Mouse (Mus musculus) kidney, adult 18-20 months (tissue): ENCODE measurements around the gene Med24.

Source experiments
- DNase-seq: peaks from one replicate; pipeline ENCODE4 v3.0.0; 2021

Gene Med24

DNA sequence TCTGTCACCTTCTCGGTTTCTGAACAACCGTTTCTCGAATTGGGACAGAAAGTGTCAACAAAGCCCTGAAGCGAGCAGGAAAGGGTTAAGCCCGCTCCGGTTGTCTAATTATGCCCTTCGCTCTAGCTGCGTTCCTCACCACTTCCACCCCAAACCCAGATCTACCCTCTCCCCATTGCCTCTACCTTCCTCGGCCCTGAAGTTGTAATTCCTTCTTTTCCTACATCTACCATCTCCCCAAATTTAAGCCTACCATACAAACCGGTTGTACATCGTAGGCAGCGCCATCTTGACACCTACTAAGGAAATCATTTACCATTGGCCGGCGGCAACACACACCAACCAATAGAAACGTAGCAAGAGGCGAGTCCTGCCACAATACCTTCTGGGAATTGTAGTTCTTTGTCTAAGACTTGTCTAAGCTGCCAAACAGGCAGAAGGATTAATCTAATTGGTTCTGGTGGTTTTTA, at the start of gene Med24:
Gene Med24 (minus strand): TSS at position 317 of the 470 bp plus-strand sequence.
- DNase-seq, result peak; percentile 89

DNA sequence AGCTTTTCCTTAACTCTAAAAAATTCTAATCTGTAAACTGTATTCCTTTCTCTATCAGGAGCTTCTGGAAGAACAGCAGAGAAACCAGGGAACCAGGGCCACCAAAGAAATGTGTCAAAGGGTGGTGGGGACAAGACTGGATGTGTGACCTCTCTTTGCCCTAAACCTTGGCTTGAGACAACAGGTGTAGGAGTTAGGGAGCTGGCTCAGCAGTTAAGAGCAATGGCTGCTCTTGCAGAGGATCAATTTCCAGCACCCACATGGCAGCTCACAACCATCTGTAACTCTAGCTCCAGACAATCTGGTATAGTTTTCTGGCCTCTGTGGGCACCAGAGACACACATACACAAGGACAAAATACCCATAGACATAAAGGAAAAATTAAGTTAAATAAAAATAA, 48.7 kb upstream of the Med24 start:
- DNase-seq, result no peak

DNA sequence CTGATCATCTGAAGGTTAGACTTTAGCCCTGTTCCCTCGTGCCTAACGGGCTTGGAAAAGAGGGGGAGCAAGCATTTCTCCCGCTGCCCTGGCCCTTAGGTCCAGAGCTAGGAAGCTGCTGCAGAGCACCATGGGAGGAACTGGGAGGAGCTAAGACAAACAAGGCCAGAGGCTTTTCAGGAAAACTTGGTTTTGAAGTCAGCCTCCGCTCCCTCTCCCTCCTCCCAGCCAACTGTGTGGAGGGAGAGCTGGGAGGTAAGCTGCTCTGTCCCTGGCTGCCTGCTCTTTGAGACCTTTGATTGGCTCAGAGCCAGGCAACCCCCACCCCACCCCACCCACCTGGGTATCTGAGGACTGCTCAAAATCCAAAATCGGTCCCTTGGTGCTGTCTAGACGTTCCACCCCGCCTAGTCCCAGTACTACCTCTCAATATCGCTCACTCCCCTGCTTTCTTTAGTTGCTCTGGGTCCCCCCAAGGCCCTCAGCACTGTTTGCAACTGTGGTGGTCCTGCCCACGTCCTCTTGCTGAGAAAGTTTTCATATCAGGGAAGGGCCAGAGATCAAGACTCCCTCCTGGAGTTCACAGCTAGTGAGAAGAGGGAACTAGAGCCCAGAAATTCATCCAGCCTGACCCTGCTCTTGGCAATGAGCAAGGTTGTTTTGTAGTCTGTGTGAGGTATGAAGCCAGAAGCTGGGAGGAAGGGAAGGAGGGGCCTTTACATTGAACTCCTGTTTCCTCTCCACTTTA, 47.8 kb upstream of the Med24 start:
- DNase-seq, result peak; percentile 80

- DNase-seq, result no peak
These were observed 47.0 kb upstream of the Med24 start for GRCm38 (mm10) chr11:98776052-98776764.

- DNase-seq, result peak; percentile 100
These were observed 46.3 kb upstream of the Med24 start for GRCm38 (mm10) chr11:98775348-98776051.

GRCm38 (mm10) chr11:98774582-98775347, 45.5 kb upstream of the Med24 start, which contains the start of gene Nr1d1:
Nr1d1 (minus strand) TSS chr11:98775333.
- no peak for DNase-seq

DNA sequence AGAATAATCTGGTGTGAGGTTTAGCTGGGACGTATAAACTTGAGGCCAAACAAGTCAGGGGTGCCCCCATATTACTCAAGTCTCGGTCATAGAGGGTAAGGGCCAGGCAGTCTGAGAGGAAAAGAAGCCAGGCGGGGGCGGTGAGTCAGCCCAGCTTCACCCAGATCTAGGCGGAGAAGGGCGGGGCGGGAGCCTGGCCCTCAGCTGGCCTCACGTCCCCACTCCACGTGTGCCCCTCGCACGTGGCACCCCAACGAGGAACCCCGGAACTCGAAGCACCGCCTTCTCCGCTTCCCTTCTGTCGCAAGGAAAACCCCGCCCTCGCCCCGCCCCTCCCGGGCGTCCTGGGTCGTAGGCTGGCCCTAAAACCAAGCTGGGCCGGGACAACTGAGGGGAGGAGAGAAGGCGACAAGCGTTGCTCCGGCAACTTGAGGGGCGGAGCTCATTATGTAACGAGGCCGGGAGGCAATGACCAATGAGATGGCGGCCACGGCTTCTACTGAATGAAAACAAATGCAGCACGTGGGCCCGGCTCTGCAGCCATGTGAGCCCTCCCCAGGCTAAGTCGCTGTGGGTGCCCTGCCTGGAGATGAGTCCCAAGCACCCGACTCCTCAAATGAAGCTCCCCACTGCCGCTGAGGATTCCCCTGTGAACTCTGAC, 44.5 kb upstream of the Med24 start:
- peak; percentile 100 for DNase-seq

GRCm38 (mm10) chr11:98772667-98773171, 43.5 kb upstream of the Med24 start:
- peak; percentile 79 for DNase-seq

DNA sequence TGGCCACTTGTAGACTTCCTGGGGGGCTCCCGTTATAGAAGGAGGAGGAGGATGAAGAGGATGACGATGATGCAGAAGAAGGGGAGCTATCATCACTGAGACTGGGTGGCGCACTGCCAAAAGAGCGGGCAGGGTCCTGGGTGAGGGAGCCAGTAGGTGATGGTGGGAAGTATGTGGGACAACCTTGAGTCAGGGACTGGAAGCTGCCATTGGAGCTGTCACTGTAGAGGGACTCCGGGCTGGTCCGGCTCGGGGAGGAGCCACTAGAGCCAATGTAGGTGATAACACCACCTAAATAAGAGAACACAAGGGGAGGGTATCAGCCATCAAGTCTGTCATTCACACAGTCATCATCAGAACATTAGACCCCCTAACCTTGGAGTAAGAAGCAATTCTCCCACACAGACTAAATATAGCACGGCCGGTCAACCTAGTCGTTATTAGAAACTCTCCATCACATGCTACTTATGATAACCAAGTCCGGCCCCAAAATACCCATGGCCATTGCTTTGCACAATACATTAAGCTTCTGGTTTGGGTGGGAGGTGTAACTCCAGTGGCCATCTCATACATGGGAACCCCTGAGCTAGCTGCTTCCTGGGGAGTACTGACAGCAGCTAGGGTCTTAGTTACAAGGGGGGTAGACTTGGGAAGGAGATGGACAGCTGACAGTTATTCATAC, 42.8 kb upstream of the Med24 start:
- no peak for DNase-seq

DNA sequence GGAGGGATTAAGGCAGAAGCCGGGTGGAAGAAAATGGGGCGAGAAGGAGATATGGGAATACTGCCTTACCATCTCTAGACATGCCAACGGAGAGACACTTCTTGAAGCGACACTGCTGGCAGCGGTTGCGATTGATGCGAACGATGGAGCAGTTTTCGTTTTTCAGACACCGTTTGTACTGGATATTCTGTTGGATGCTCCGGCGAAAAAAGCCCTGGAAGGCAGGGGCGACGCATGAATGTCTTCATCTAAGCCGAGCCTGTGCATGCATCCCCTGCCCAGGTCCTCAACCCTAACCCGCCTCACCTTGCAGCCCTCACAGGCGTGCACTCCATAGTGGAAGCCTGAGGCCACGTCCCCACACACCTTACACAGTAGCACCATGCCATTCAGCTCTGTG, 41.9 kb upstream of the Med24 start:
- no peak for DNase-seq

DNA sequence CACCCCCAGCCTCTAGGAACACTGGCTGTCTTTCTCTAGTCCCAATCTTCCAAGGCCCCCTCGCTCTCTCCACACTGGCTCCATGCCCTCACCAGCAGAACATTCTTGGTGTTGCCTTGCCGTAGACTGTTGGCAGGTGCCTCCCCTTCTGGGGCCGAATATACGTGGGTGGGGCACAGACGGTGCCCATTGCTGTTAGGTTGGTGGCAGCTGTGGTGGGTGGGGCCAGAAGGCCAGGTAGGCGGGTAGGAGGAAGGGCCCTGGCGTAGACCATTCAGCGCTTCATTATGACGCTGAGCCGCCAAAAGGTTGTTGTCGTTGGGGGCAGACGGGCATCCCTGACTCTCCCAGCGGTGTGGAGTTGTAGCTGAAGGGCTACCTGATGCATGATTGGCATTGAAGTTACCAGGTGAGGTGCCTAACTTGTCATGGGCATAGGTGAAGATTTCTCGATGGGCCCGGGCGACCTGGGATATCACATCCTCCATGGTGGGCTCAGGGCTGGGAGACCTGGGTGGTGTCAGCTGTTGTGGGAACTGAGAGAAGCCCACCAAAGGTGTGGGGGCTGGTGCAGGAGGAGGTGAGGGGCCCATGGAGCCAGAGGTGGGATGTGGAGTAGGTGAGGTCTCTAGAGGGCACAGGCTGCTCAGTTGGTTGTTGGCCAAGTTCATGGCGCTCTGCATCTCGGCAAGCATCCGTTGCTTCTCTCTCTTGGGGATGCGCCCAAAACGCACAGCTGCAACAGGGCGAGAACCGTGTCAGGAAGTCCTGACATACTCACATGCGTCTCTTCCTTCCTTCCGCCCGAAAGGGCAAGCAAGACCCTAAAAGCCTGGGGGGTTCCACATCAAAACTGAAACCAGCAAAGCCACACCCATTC, 41.1 kb upstream of the Med24 start:
- DNase-seq, result peak; percentile 23

DNA sequence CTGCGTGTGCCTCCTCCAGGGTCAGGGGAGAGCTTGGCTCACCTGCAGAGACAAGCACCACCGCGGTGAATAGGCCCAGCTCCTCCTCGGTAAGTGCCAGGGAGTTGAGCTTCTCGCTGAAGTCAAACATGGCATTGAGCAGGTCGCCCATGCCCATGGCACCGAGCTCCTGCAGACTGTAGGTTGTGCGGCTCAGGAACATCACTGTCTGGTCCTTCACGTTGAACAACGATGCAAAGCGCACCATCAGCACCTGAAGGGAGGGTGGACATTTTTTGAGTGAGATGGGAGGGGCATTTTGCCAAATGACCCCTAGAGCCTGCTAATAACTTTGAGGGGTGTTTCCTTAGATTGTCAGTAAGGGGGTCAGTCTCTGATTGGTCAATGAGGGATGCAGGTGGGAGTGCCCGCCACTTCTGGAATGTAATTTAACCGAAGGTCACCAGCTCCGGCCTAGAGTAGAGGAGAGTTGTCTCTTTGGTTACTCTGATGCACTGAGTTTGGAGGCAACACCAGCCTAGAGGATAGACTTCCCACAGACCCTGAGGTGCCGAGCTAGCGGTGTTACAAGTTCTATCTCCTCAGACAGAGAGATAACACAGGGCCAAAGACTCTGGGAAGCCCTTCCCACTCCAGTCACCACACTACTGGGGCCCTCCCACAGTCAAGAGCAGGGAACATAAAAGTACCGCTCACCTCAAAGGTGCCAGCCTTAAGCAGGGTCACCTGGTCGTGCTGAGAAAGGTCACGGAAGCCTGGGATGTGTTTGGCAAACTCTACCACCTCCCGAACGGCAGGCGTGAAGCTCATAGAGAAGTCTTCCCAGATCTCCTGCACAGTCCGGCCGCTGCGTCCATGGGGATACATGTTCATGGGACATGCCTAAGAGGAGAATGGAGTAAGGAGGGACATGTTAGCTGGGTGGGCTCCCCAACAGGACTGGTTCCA, 40.0 kb upstream of the Med24 start:
- DNase-seq, result peak; percentile 16

DNA sequence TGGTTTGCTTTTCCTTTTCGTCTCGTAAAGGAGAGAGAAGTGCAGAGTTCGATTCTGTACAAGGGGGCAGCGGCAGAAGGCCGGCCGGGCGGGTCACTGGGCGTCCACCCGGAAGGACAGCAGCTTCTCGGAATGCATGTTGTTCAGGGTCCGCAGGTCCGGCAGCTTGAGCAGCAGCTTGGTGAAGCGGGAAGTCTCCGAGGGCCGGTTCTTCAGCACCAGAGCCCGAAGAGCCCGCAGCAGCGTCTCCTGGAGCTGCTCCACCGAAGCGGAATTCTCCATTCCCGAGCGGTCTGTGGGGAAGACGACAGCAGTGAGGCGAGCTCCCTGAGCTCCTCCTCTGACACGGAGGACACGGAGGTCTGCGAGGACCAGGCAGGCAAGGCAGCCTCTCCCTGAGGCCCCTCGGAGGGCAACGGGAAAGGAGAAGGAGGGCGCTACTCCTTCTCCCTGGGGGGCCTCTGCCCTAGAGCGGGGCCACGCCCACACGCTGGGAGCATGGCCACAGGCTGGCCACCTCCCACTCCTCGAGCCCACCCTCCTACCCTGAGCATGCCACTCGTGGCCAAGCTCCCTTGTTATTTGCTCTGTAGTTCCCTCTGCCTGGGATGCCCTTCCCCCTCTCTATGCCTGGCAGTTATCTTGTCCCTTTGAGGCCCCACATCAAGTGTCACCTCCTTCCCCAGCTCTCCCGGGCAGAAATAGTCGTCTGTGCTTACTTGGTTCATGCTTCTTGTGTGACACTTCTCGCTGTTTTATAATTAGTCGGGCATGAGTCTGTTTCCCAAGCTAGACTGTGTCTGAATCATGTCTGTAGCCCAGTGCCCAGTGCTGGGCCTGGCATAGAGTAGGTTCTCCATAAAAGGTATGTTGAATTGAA, 39.1 kb upstream of the Med24 start:
- peak; percentile 43 for DNase-seq

DNA sequence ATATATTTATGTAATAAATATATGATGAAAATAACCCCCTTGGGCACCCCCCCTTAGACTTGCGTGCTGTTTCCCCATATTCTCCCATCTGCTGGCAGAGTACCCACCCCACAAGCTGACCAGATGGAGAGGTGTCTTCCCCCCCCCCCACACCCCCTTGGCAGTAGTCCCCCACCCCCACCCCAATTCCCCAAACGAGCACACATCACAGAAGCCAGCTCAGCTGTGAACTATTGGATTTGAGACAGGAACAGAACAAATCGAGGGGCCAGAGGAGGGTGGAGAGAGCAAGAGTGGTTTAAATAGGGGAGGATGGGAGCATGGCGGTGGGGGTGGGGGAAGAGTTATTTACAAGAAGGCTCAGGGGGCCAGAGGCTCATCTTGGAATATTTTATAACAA, 38.5 kb upstream of the Med24 start:
- DNase-seq, result no peak

DNA sequence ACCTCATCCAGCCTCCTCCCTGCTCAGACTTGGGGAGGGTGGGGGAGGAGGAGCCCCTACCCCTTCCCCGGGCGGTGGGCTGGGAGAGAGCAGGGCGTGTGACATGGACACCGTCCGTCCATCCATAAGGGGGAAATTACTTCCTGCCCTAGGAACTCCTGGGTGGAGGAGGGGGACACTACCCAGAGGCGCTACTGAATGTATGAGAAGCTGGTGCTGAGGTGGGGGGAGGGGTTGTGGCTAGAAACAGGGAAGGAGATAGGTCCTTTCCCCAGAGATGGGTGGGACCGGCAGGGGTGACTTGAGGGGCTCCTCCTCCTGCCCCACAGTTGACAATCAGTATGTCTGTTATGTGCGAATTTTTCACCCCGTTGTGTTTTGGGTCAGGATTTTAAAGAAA, 38.0 kb upstream of the Med24 start:
- peak; percentile 37 for DNase-seq

GRCm38 (mm10) chr11:98766816-98767215, 37.6 kb upstream of the Med24 start:
- DNase-seq, result no peak

GRCm38 (mm10) chr11:98766346-98766745, 37.1 kb upstream of the Med24 start:
- no peak for DNase-seq
